Mouse (Mus musculus): ENCODE results near the gene Fam25c. TPM values are rescaled to one million over a fixed set of nuclear protein-coding genes. Genes with fewer than 3 reads are reported as not detected.
"Not testable (repeated sequence)": the region's sequence is repeated elsewhere in the genome, so short reads cannot be mapped to it uniquely, and the experiment has no call there.

Gene Fam25c
- total RNA-seq, 2 experiments from 2014 or later, result not detected

GRCm38 (mm10) chr14:34365147-34365507 lies 9.9 kb upstream of the Fam25c start:
- intact Hi-C loops (cut with DNase I), result loop anchor here (10.0 kb wide), 1 partner anchor 260 kb away; the partner anchor contains the start of gene A630023A22Rik
- no peak for DNase-seq

GRCm38 (mm10) chr14:34364254-34365146 lies 9.3 kb upstream of the Fam25c start:
- intact Hi-C loops (cut with DNase I), result loop anchor here (10.0 kb wide), 1 partner anchor 260 kb away; the partner anchor contains the start of gene A630023A22Rik
- DNase-seq, result not testable (repeated sequence)

- peak; percentile 74 to 83 for DNase-seq
- intact Hi-C loops (cut with DNase I), result loop anchor here (2.0 to 10.0 kb wide), 3 partner anchors 53 to 259 kb away; partner anchors contain the start of genes A630023A22Rik, Glud1 and Shld2
These were observed 8.4 kb upstream of the Fam25c start for GRCm38 (mm10) chr14:34363490-34364253.

GRCm38 (mm10) chr14:34362726-34363445 lies 7.7 kb upstream of the Fam25c start:
- intact Hi-C loops (cut with DNase I), result loop anchor here (2.0 to 10.0 kb wide), 3 partner anchors 52 to 258 kb away; partner anchors contain the start of genes A630023A22Rik, Glud1 and Shld2
- DNase-seq, result peak; percentile 58 to 59

GRCm38 (mm10) chr14:34362135-34362534 lies 6.9 kb upstream of the Fam25c start:
- DNase-seq, result no peak
- intact Hi-C loops (cut with DNase I), result loop anchor here (2.0 to 10.0 kb wide), 3 partner anchors 51 to 257 kb away; partner anchors contain the start of genes A630023A22Rik, Glud1 and Shld2

- intact Hi-C loops (cut with DNase I), result loop anchor here (10.0 kb wide), 1 partner anchor 255 kb away; the partner anchor contains the start of gene A630023A22Rik
- DNase-seq, result no peak
These were observed 5.0 kb upstream of the Fam25c start for GRCm38 (mm10) chr14:34360251-34360650.

- DNase-seq, result no peak
- intact Hi-C loops (cut with DNase I), result loop anchor here (10.0 kb wide), 1 partner anchor 255 kb away; the partner anchor contains the start of gene A630023A22Rik
These were observed 4.5 kb upstream of the Fam25c start for GRCm38 (mm10) chr14:34359676-34360244.

- peak in 1 of 2 experiments; percentile 21 for DNase-seq
- intact Hi-C loops (cut with DNase I), result no loop called here
These were observed 2.6 kb upstream of the Fam25c start for GRCm38 (mm10) chr14:34357671-34358455.

- intact Hi-C loops (cut with DNase I), result no loop called here
- no peak for DNase-seq
These were observed 777 bp downstream of the Fam25c start for GRCm38 (mm10) chr14:34354456-34354855.

- intact Hi-C loops (cut with DNase I), result no loop called here
- no peak for DNase-seq
These were observed 1.9 kb downstream of the Fam25c start for GRCm38 (mm10) chr14:34353326-34353725.

- no peak for DNase-seq
- intact Hi-C loops (cut with DNase I), result no loop called here
These were observed 2.7 kb downstream of the Fam25c start for GRCm38 (mm10) chr14:34352523-34352922.

- intact Hi-C loops (cut with DNase I), result no loop called here
These were observed 3.6 kb downstream of the Fam25c start for GRCm38 (mm10) chr14:34351660-34352059.

GRCm38 (mm10) chr14:34349007-34349406 lies 6.2 kb downstream of the Fam25c start:
- no peak for DNase-seq
- intact Hi-C loops (cut with DNase I), result no loop called here

More at GRCm38 (mm10) chr14:34351660-34352059, 3.6 kb downstream of the Fam25c start:
- DNase-seq, result no peak

- DNase-seq, result no peak
- intact Hi-C loops (cut with DNase I), result no loop called here
These were observed 6.9 kb downstream of the Fam25c start for GRCm38 (mm10) chr14:34348301-34348700.

- intact Hi-C loops (cut with DNase I), result no loop called here
- DNase-seq, result no peak
These were observed 8.1 kb downstream of the Fam25c start for GRCm38 (mm10) chr14:34347084-34347483.

GRCm38 (mm10) chr14:34345771-34346566 lies 9.3 kb downstream of the Fam25c start:
- intact Hi-C loops (cut with DNase I), result no loop called here

GRCm38 (mm10) chr14:34344361-34344760 lies 10.9 kb downstream of the Fam25c start:
- no peak for DNase-seq
- intact Hi-C loops (cut with DNase I), result no loop called here

More at GRCm38 (mm10) chr14:34345771-34346566, 9.3 kb downstream of the Fam25c start:
- no peak for DNase-seq

- intact Hi-C loops (cut with DNase I), result no loop called here
- no peak for DNase-seq
These were observed 12.2 kb downstream of the Fam25c start for GRCm38 (mm10) chr14:34343078-34343477.

Data from gastrocnemius, postnatal 36 days (tissue).